Mouse (Mus musculus): ENCODE results near the gene Tm2d1. TPM values are rescaled to one million over a fixed set of nuclear protein-coding genes. Genes with fewer than 3 reads are reported as not detected.

The Tm2d1 gene
- polyA plus RNA-seq, 1 experiment = 29.7 TPM

- peak; percentile 53 for DNase-seq
- 29% methylated on average over 6 of the region's 6 CpGs for WGBS
- TF ChIP-seq POLR2A (IDR thresholded peaks at IDR 0.05; ENCODE audit: low read depth, low read length) = no peak
- no peak for TF ChIP-seq CTCF (conservative IDR thresholded peaks at IDR 0.05; ENCODE audit: insufficient read depth, insufficient read length, low read depth, low read length)
- Histone ChIP-seq H3K27me3 (replicated peaks; ENCODE audit: control insufficient read depth, insufficient read depth, low read length) (no peaks in the 10 kb centered on the region), H3K4me1 (ENCODE audit: control insufficient read depth, insufficient read depth, low read length) (peaks cover 25% of the 10 kb centered on the region), H3K27ac (ENCODE audit: insufficient read depth, low read depth, low read length) (peak overlapping the region; percentile 85), H3K4me3 (ENCODE audit: insufficient read depth, low read depth, low read length) (no peak overlapping the region), H3K36me3 (ENCODE audit: control insufficient read depth, insufficient read depth, low read length) (no peaks in the 10 kb centered on the region)
Observed at GRCm38 (mm10) chr4:98400926-98401583, 17.9 kb upstream of the Tm2d1 start.

- H3K4me1 ChIP-seq (ENCODE audit: control insufficient read depth, insufficient read depth, low read length) = peaks cover 9% of the 10 kb centered on the region; the same call in 1 of the 2 replicates
- peak; percentile 85 for DNase-seq
- peak within 1 kb of the TSS; percentile 96 for H3K27ac ChIP-seq (ENCODE audit: insufficient read depth, low read depth, low read length)
- H3K36me3 ChIP-seq (ENCODE audit: control insufficient read depth, insufficient read depth, low read length) = no peaks in the 10 kb centered on the region
- peak within 1 kb of the TSS; percentile 94 for H3K4me3 ChIP-seq (ENCODE audit: insufficient read depth, low read depth, low read length)
- no peaks in the 10 kb centered on the region for H3K27me3 ChIP-seq (replicated peaks; ENCODE audit: control insufficient read depth, insufficient read depth, low read length)
- 1% methylated on average over 73 of the region's 73 CpGs for WGBS
- TF ChIP-seq POLR2A (IDR thresholded peaks at IDR 0.05; ENCODE audit: low read depth, low read length) = peak; percentile 26
- no peak for TF ChIP-seq CTCF (conservative IDR thresholded peaks at IDR 0.05; ENCODE audit: insufficient read depth, insufficient read length, low read depth, low read length)
Observed at GRCm38 (mm10) chr4:98395690-98396437, 12.8 kb upstream of the Tm2d1 start, which contains the start of gene Patj. Gene Patj, plus strand, starts transcription at chr4:98395785.

- peaks cover 4% of the 10 kb centered on the region; the same call in 1 of the 2 replicates for H3K4me1 ChIP-seq (ENCODE audit: control insufficient read depth, insufficient read depth, low read length)
- H3K36me3 ChIP-seq (ENCODE audit: control insufficient read depth, insufficient read depth, low read length) = no peaks in the 10 kb centered on the region
- WGBS = 6% methylated on average over 7 of the region's 7 CpGs
- DNase-seq = no peak
- TF ChIP-seq POLR2A (IDR thresholded peaks at IDR 0.05; ENCODE audit: low read depth, low read length) (no peak), CTCF (conservative IDR thresholded peaks at IDR 0.05; ENCODE audit: insufficient read depth, insufficient read length, low read depth, low read length) (no peak)
- H3K4me3 ChIP-seq (ENCODE audit: insufficient read depth, low read depth, low read length) = peak overlapping the region; percentile 94
- no peaks in the 10 kb centered on the region for H3K27me3 ChIP-seq (replicated peaks; ENCODE audit: control insufficient read depth, insufficient read depth, low read length)
- peak overlapping the region; percentile 96 for H3K27ac ChIP-seq (ENCODE audit: insufficient read depth, low read depth, low read length)
Observed at GRCm38 (mm10) chr4:98395346-98395689, 12.2 kb upstream of the Tm2d1 start.

- no peaks in the 10 kb centered on the region for H3K27me3 ChIP-seq (replicated peaks; ENCODE audit: control insufficient read depth, insufficient read depth, low read length)
- H3K4me3 ChIP-seq (ENCODE audit: insufficient read depth, low read depth, low read length) = no peak overlapping the region
- TF ChIP-seq CTCF (conservative IDR thresholded peaks at IDR 0.05; ENCODE audit: insufficient read depth, insufficient read length, low read depth, low read length) (no peak), POLR2A (IDR thresholded peaks at IDR 0.05; ENCODE audit: low read depth, low read length) (no peak)
- 38% methylated on average over 5 of the region's 5 CpGs for WGBS
- no peaks in the 10 kb centered on the region; the same call in 1 of the 2 replicates for H3K4me1 ChIP-seq (ENCODE audit: control insufficient read depth, insufficient read depth, low read length)
- no peak overlapping the region for H3K27ac ChIP-seq (ENCODE audit: insufficient read depth, low read depth, low read length)
- H3K36me3 ChIP-seq (ENCODE audit: control insufficient read depth, insufficient read depth, low read length) = no peaks in the 10 kb centered on the region
- no peak for DNase-seq
Observed at GRCm38 (mm10) chr4:98385036-98385435, 1.9 kb upstream of the Tm2d1 start.

- Histone ChIP-seq H3K4me3 (ENCODE audit: insufficient read depth, low read depth, low read length) (no peak overlapping the region), H3K36me3 (ENCODE audit: control insufficient read depth, insufficient read depth, low read length) (peaks cover 2% of the 10 kb centered on the region; the same call in 1 of the 2 replicates), H3K4me1 (ENCODE audit: control insufficient read depth, insufficient read depth, low read length) (peaks cover 5% of the 10 kb centered on the region; the same call in 1 of the 2 replicates), H3K27ac (ENCODE audit: insufficient read depth, low read depth, low read length) (no peak overlapping the region), H3K27me3 (replicated peaks; ENCODE audit: control insufficient read depth, insufficient read depth, low read length) (no peaks in the 10 kb centered on the region)
- no peak for TF ChIP-seq CTCF (conservative IDR thresholded peaks at IDR 0.05; ENCODE audit: insufficient read depth, insufficient read length, low read depth, low read length)
- no peak for TF ChIP-seq POLR2A (IDR thresholded peaks at IDR 0.05; ENCODE audit: low read depth, low read length)
- no peak for DNase-seq
- WGBS = 97% methylated on average over 2 of the region's 2 CpGs
Observed at GRCm38 (mm10) chr4:98376943-98377342, 6.2 kb downstream of the Tm2d1 start.

GRCm38 (mm10) chr4:98375401-98375800 lies 7.7 kb downstream of the Tm2d1 start:
- H3K36me3 ChIP-seq (ENCODE audit: control insufficient read depth, insufficient read depth, low read length) = peaks cover 2% of the 10 kb centered on the region; the same call in 1 of the 2 replicates
- no peak for DNase-seq
- TF ChIP-seq POLR2A (IDR thresholded peaks at IDR 0.05; ENCODE audit: low read depth, low read length) = no peak
- peak; percentile 53; the same call in 1 of the 2 replicates for TF ChIP-seq CTCF (conservative IDR thresholded peaks at IDR 0.05; ENCODE audit: insufficient read depth, insufficient read length, low read depth, low read length)
- H3K27me3 ChIP-seq (replicated peaks; ENCODE audit: control insufficient read depth, insufficient read depth, low read length) = no peaks in the 10 kb centered on the region
- no peak overlapping the region for H3K27ac ChIP-seq (ENCODE audit: insufficient read depth, low read depth, low read length)
- WGBS = 66% methylated on average over 4 of the region's 4 CpGs
- peaks cover 5% of the 10 kb centered on the region; the same call in 1 of the 2 replicates for H3K4me1 ChIP-seq (ENCODE audit: control insufficient read depth, insufficient read depth, low read length)
- no peak overlapping the region for H3K4me3 ChIP-seq (ENCODE audit: insufficient read depth, low read depth, low read length)
